Mouse (Mus musculus): ENCODE measurements around the gene Cys1. TPM values are rescaled to one million over a fixed set of nuclear protein-coding genes. Genes with fewer than 3 reads are reported as not detected.

Cys1 gene
- polyA plus RNA-seq (2014; fragmentation: Nextera tagmentation; extraction: Ambion mirVana): 2.6 and 3.4 TPM in 2 replicates

DNA sequence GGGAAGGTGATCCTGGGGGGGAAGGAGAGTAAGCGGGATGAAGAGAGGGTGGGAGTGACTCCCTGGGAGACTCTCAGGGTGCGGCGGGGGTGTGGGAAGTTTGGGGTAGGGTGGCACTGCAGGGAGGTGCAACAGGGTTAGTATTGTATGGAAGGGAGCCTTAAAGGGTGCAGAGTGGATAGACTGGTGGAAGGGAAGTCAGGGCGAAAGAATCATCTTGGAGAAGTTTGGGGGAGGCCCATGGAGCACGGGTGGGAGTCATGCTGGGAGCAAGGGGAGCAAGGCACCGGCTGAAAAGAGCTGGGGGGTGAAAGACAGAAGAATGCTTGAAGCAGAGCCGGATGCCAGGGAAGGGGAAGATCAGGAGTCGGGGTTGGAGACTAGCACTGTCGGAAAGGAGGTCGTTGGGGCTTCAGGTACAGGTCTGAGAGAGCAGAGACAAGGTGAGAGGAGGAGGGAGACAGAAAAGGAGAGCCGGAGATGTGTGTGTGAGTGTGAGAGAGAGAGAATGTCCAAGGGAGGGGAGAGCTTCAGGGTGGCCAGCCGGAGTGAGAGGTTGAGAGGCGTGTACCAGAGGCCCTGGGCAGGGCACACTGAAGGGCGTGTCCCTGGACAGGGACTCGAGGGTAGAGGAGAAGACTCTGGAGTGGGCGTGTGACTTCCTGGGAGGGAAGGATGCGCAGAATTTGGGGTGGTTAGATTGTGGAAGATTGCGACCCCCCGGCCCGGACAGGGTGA is at the start of gene Cys1:
Cys1 (minus strand) TSS at position 528 of the 738 bp plus-strand sequence.
- ATAC-seq (ENCODE audit: insufficient number of reproducible peaks, insufficient read depth, low FRiP score, low read depth): no peak
- H3K9ac ChIP-seq (replicated peaks; ENCODE audit: low read depth, low read length): peak within 1 kb of the TSS; percentile 45; the same call in 1 of the 2 replicates
- no peaks in the 10 kb centered on the region; the same call in 1 of the 2 replicates for H3K27me3 ChIP-seq (ENCODE audit: control insufficient read depth, insufficient read depth, low read length)
- peak within 1 kb of the TSS; percentile 93 for H3K4me2 ChIP-seq (replicated peaks; ENCODE audit: low read depth, low read length)
- peak within 1 kb of the TSS; percentile 53 for H3K4me3 ChIP-seq (ENCODE audit: low read depth, low read length)
- no peaks in the 10 kb centered on the region for H3K9me3 ChIP-seq (ENCODE audit: control insufficient read depth, low read depth, low read length)
- H3K36me3 ChIP-seq (ENCODE audit: control insufficient read depth, insufficient read depth, low read length): no peaks in the 10 kb centered on the region; the same call in 1 of the 2 replicates
- 6% methylated on average over 20 of the region's 20 CpGs for WGBS
- peaks cover 15% of the 10 kb centered on the region for H3K4me1 ChIP-seq (ENCODE audit: control insufficient read depth, insufficient read depth, low read length)
- no peak within 1 kb of the TSS for H3K27ac ChIP-seq (ENCODE audit: low read length)

DNA sequence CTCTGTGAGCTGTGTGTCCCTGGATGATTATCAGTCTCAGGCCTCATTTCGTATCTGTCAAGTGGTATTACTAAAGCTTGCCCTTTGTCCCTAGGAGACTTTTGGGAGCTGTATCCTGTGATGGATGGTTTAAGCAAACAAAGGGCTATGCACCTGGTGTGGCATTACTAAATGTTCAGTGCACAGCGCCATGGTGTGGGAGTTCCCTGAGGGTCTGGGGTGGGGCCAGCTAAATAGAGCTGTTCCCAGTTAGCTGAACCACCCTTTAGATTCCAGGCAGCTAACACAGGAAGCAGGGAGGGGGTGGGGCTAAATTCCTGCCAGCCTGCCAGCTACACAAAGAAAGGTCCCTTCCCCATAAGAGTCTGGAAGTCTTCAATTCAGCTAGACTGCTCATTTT is 42.8 kb upstream of the Cys1 start:
- Histone ChIP-seq H3K4me1 (ENCODE audit: control insufficient read depth, insufficient read depth, low read length) (peaks cover 13% of the 10 kb centered on the region; the same call in 1 of the 2 replicates), H3K9ac (replicated peaks; ENCODE audit: low read depth, low read length) (no peak overlapping the region), H3K27ac (ENCODE audit: low read length) (peak overlapping the region; percentile 52), H3K9me3 (ENCODE audit: control insufficient read depth, low read depth, low read length) (peaks cover 10% of the 10 kb centered on the region; the same call in 1 of the 2 replicates), H3K36me3 (ENCODE audit: control insufficient read depth, insufficient read depth, low read length) (no peaks in the 10 kb centered on the region), H3K4me2 (replicated peaks; ENCODE audit: low read depth, low read length) (peak overlapping the region; percentile 26; the same call in 1 of the 2 replicates), H3K27me3 (ENCODE audit: control insufficient read depth, insufficient read depth, low read length) (no peaks in the 10 kb centered on the region), H3K4me3 (ENCODE audit: low read depth, low read length) (no peak overlapping the region)
- WGBS: 5% methylated on average over 2 of the region's 2 CpGs
- peak; percentile 93 for ATAC-seq (ENCODE audit: insufficient number of reproducible peaks, insufficient read depth, low FRiP score, low read depth)

DNA sequence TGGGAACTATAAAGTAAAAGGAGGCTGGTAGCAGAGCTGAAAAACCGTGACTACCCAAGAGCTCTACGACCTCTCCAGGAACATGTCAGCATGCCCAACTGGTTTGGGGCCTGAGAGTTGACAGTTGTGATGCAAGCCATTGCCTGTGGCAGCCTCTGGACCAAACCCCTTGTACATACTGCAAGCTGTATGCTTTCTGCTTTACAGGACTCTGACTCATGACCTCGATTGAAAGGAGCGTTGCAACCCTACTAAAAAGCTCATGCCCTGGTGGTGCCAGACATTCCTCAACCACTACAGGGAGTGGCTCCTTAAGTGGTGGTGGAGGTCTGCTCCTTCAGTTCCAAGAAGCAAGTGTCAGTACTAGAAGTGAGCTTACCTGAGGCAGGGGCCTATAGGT is 42.2 kb upstream of the Cys1 start:
- WGBS: 28% methylated on average over 4 of the region's 4 CpGs
- Histone ChIP-seq H3K9me3 (ENCODE audit: control insufficient read depth, low read depth, low read length) (peaks cover 5% of the 10 kb centered on the region; the same call in 1 of the 2 replicates), H3K4me3 (ENCODE audit: low read depth, low read length) (no peak overlapping the region), H3K4me1 (ENCODE audit: control insufficient read depth, insufficient read depth, low read length) (peaks cover 13% of the 10 kb centered on the region; the same call in 1 of the 2 replicates), H3K27ac (ENCODE audit: low read length) (peak overlapping the region; percentile 52; the same call in 1 of the 2 replicates), H3K27me3 (ENCODE audit: control insufficient read depth, insufficient read depth, low read length) (no peaks in the 10 kb centered on the region), H3K9ac (replicated peaks; ENCODE audit: low read depth, low read length) (no peak overlapping the region), H3K4me2 (replicated peaks; ENCODE audit: low read depth, low read length) (no peak overlapping the region), H3K36me3 (ENCODE audit: control insufficient read depth, insufficient read depth, low read length) (no peaks in the 10 kb centered on the region)
- peak; percentile 70 for ATAC-seq (ENCODE audit: insufficient number of reproducible peaks, insufficient read depth, low FRiP score, low read depth)

DNA sequence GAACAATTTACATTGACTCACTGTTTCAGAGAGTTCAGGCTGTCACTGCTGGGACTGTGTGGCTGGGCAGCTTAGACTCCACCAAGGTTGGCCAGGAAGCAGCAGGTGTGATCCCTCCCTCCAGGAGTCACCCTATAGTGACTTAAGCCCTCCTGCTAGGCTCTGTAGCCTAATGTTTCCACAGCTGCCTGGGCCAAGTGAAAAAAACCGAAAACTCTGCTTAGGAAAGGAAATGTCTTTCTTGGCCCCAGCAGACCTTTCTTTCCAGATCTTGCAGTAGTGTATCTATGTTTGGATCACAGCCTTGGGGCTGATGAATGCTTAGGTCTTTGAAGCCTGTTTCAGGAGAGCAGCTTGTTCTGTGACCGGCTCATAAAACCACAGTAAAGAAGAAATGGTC is 41.8 kb upstream of the Cys1 start:
- WGBS: 30% methylated on average over 2 of the region's 2 CpGs
- no peak for ATAC-seq (ENCODE audit: insufficient number of reproducible peaks, insufficient read depth, low FRiP score, low read depth)
- no peak overlapping the region for H3K4me2 ChIP-seq (replicated peaks; ENCODE audit: low read depth, low read length)
- no peaks in the 10 kb centered on the region for H3K36me3 ChIP-seq (ENCODE audit: control insufficient read depth, insufficient read depth, low read length)
- H3K27me3 ChIP-seq (ENCODE audit: control insufficient read depth, insufficient read depth, low read length): no peaks in the 10 kb centered on the region
- H3K4me3 ChIP-seq (ENCODE audit: low read depth, low read length): no peak overlapping the region
- H3K9ac ChIP-seq (replicated peaks; ENCODE audit: low read depth, low read length): no peak overlapping the region
- H3K27ac ChIP-seq (ENCODE audit: low read length): peak overlapping the region; percentile 52; the same call in 1 of the 2 replicates
- H3K9me3 ChIP-seq (ENCODE audit: control insufficient read depth, low read depth, low read length): peaks cover 5% of the 10 kb centered on the region; the same call in 1 of the 2 replicates
- H3K4me1 ChIP-seq (ENCODE audit: control insufficient read depth, insufficient read depth, low read length): peaks cover 13% of the 10 kb centered on the region; the same call in 1 of the 2 replicates

DNA sequence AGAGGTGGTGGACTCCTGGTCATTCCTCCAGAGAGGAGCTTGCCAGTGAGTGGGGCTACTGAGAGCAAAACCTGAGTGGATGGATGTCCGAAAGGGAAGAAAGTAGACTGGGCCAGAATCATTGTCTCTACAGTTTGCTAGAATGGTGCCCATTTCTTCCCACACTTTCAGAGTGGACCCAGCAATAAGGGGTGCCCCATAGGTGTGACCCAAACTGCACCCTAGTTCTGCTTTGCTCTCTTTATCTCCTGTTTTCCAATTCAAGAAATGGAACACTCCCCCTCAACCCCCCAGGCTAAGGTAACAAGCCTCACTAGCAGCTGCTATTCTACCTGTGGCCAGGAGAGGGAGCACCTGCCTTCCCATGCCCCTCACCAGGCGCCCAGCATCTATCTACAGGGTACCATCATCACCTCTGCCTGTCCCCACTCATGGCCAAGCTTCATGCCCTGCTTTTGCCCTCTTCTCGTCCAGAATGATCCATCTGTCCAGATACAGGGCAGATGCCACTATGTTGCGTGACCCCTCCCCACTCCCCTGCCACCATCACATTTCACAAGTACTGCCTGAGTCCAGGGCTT is 35.2 kb upstream of the Cys1 start:
- 50% methylated on average over 4 of the region's 4 CpGs for WGBS
- no peak overlapping the region for H3K9ac ChIP-seq (replicated peaks; ENCODE audit: low read depth, low read length)
- H3K36me3 ChIP-seq (ENCODE audit: control insufficient read depth, insufficient read depth, low read length): peaks cover 19% of the 10 kb centered on the region
- H3K27me3 ChIP-seq (ENCODE audit: control insufficient read depth, insufficient read depth, low read length): no peaks in the 10 kb centered on the region
- H3K9me3 ChIP-seq (ENCODE audit: control insufficient read depth, low read depth, low read length): no peaks in the 10 kb centered on the region
- peaks cover under 1% of the 10 kb centered on the region; the same call in 1 of the 2 replicates for H3K4me1 ChIP-seq (ENCODE audit: control insufficient read depth, insufficient read depth, low read length)
- H3K27ac ChIP-seq (ENCODE audit: low read length): no peak overlapping the region
- H3K4me3 ChIP-seq (ENCODE audit: low read depth, low read length): no peak overlapping the region
- no peak overlapping the region for H3K4me2 ChIP-seq (replicated peaks; ENCODE audit: low read depth, low read length)
- peak; percentile 64; the same call in 1 of the 2 replicates for ATAC-seq (ENCODE audit: insufficient number of reproducible peaks, insufficient read depth, low FRiP score, low read depth)

DNA sequence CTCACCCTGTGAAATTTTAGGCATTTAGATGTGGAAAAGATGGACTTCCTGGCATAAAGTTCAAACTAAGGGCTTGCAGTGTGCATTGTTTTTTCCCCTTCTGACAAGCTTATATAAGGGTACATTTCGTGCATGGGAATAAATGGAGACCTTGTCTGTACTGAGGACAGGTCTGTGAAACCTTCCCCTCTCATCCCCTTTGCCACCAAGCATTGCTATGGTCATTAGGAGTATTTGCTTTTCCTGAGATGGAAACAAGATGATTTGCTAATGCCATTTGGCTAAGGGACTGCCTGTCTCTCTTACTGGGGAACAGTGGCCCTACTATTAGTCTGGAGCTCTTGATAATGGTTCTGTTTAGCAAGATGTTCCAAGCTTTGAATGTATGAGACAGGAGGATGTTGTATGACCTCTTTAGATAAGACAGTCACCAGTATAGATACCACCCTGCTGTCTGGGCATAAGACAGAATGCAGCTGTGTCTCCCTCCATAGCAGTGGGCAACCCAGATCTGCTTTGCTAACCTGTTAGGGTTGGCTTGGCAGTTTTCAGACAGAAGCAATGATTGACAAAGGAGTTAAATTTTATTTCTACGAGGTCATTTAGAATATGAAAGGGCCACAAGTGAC is 33.8 kb upstream of the Cys1 start:
- H3K4me3 ChIP-seq (ENCODE audit: low read depth, low read length): no peak overlapping the region
- H3K36me3 ChIP-seq (ENCODE audit: control insufficient read depth, insufficient read depth, low read length): peaks cover 28% of the 10 kb centered on the region
- H3K9me3 ChIP-seq (ENCODE audit: control insufficient read depth, low read depth, low read length): no peaks in the 10 kb centered on the region
- peaks cover 9% of the 10 kb centered on the region; the same call in 1 of the 2 replicates for H3K4me1 ChIP-seq (ENCODE audit: control insufficient read depth, insufficient read depth, low read length)
- 63% methylated on average over 2 of the region's 2 CpGs for WGBS
- H3K9ac ChIP-seq (replicated peaks; ENCODE audit: low read depth, low read length): no peak overlapping the region
- H3K4me2 ChIP-seq (replicated peaks; ENCODE audit: low read depth, low read length): no peak overlapping the region
- ATAC-seq (ENCODE audit: insufficient number of reproducible peaks, insufficient read depth, low FRiP score, low read depth): no peak
- no peaks in the 10 kb centered on the region for H3K27me3 ChIP-seq (ENCODE audit: control insufficient read depth, insufficient read depth, low read length)
- no peak overlapping the region for H3K27ac ChIP-seq (ENCODE audit: low read length)

DNA sequence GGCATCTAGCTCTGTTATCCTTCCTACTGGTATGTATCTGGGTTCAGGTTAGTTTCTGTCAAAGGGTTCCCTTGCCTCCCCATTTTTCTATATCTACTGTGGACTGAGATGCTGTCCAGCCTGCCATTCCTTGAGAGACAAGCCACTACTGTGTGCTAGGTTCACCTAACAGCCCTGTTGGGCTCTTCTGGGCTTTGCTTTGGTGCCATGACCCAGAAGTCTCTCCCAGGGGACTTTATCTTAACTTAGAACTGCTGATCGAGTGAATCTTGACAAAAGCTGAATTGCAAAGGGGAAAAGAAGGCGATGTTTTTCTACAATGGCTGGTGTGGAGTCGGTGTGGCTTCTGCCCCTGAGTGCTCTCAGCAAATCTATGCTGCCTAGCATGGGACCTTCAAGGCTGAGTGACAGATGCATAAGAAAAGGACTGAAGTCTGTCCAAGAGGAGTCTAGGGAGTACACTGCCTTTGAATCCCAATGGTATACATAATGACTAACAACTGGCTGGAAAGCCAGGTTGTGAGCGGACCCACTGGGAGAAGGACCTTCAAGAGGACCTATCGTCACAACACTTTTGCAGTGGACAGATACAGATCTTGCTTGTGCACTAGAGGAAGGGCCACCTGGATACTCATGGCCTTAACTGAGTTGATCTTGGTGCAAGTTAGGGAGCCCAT is 33.1 kb upstream of the Cys1 start:
- no peak overlapping the region for H3K27ac ChIP-seq (ENCODE audit: low read length)
- H3K4me1 ChIP-seq (ENCODE audit: control insufficient read depth, insufficient read depth, low read length): peaks cover 10% of the 10 kb centered on the region; the same call in 1 of the 2 replicates
- H3K27me3 ChIP-seq (ENCODE audit: control insufficient read depth, insufficient read depth, low read length): no peaks in the 10 kb centered on the region
- H3K9ac ChIP-seq (replicated peaks; ENCODE audit: low read depth, low read length): no peak overlapping the region
- H3K4me2 ChIP-seq (replicated peaks; ENCODE audit: low read depth, low read length): no peak overlapping the region
- no peak overlapping the region for H3K4me3 ChIP-seq (ENCODE audit: low read depth, low read length)
- peaks cover 28% of the 10 kb centered on the region for H3K36me3 ChIP-seq (ENCODE audit: control insufficient read depth, insufficient read depth, low read length)
- H3K9me3 ChIP-seq (ENCODE audit: control insufficient read depth, low read depth, low read length): no peaks in the 10 kb centered on the region
- no peak for ATAC-seq (ENCODE audit: insufficient number of reproducible peaks, insufficient read depth, low FRiP score, low read depth)
- 77% methylated on average over 5 of the region's 5 CpGs for WGBS

DNA sequence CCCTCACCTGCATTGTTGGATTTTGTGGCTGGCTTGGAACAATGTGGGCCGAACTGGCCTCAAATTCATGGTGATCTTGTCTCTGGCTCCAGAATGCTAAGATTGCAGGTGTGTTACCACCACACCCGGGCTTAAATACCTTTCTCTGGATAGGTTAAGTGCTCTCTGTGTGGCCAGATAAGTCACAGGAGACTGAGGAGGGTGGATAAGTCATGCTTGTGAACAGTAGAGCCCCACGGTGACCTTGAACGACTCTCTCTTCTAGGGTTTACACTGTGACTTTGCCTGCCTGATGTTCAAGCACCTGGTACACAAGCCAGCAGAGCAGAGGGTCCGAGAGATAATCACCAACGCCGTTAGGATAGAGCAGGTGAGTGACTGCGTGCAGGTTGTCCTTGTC is 30.8 kb upstream of the Cys1 start:
- no peak overlapping the region for H3K4me2 ChIP-seq (replicated peaks; ENCODE audit: low read depth, low read length)
- no peaks in the 10 kb centered on the region for H3K27me3 ChIP-seq (ENCODE audit: control insufficient read depth, insufficient read depth, low read length)
- WGBS: 78% methylated on average over 8 of the region's 8 CpGs
- H3K36me3 ChIP-seq (ENCODE audit: control insufficient read depth, insufficient read depth, low read length): peaks cover 28% of the 10 kb centered on the region
- H3K27ac ChIP-seq (ENCODE audit: low read length): no peak overlapping the region
- no peak overlapping the region for H3K4me3 ChIP-seq (ENCODE audit: low read depth, low read length)
- no peak for ATAC-seq (ENCODE audit: insufficient number of reproducible peaks, insufficient read depth, low FRiP score, low read depth)
- no peak overlapping the region for H3K9ac ChIP-seq (replicated peaks; ENCODE audit: low read depth, low read length)
- no peaks in the 10 kb centered on the region for H3K9me3 ChIP-seq (ENCODE audit: control insufficient read depth, low read depth, low read length)
- H3K4me1 ChIP-seq (ENCODE audit: control insufficient read depth, insufficient read depth, low read length): peaks cover 16% of the 10 kb centered on the region; the same call in 1 of the 2 replicates
